Mouse (Mus musculus): Measurements from ENCODE around the gene Klhl26.

DNA sequence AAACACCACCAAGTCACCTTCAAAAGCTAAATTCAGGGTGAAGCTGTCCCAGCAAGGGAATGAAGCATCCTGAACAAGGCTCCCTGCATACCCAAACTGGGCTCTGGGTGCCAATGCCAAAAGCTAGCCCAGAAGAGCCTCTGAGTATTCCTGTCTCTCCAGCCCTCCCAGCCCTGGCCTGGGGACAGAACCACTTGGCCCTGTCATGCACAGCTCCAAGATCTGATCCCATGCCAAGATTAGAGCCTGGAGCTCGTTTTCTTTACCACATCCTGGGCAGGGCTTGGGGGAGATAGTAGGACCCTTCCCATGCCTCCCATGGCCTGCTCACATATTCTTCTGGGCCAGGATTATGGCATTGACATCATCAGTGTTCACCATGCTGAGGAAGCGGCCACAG lies 42.8 kb upstream of the Klhl26 start:
- TF ChIP-seq CTCF (IDR thresholded peaks at IDR 0.05): no peak
- TF ChIP-seq EP300 (IDR thresholded peaks at IDR 0.05): no peak
